Mouse (Mus musculus) lung, postnatal 0 days (tissue): Measurements from ENCODE around the gene Arid5b. TPM values are rescaled to one million over a fixed set of nuclear protein-coding genes. Genes with fewer than 3 reads are reported as not detected.

ENCODE experiments used
- ATAC-seq: fragments of 200-750 bp; cut with Nextera tagmentation; 2 replicates; pipeline ENCODE4 v1.8.0; 2017; ENCODE audit warnings: moderate library complexity
- DNase-seq: peaks from one replicate; pipeline ENCODE4 v3.0.0-alpha.2; 2016; ENCODE audit warnings: low spot score
- H3K27ac ChIP-seq: fragments of 300-500 bp; sonication (generic); 2 replicates; pipeline ENCODE4 v1.5.1; 2014; ENCODE audit warnings: antibody characterized with exemption, mild to moderate bottlenecking, low read length, mixed read lengths
- H3K27me3 ChIP-seq: fragments of 300-500 bp; sonication (generic); replicated peaks from 2 replicates; pipeline ENCODE4 v1.6.1; 2014; ENCODE audit warnings: low read length, mixed read lengths; ENCODE audit not compliant: insufficient read depth
- H3K36me3 ChIP-seq: fragments of 300-500 bp; sonication (generic); 2 replicates; pipeline ENCODE4 v1.6.1; 2014; ENCODE audit warnings: low read length, mixed read lengths; ENCODE audit not compliant: insufficient read depth
- H3K4me1 ChIP-seq: fragments of 300-500 bp; sonication (generic); 2 replicates; pipeline ENCODE4 v1.6.1; 2014; ENCODE audit warnings: antibody characterized with exemption, low read depth, low read length, mixed read lengths; ENCODE audit not compliant: insufficient read depth
- H3K4me2 ChIP-seq: fragments of 300-500 bp; sonication (generic); replicated peaks from 2 replicates; pipeline ENCODE4 v1.6.1; 2014; ENCODE audit warnings: low read depth, mild to moderate bottlenecking, low read length, moderate library complexity, mixed read lengths
- H3K4me3 ChIP-seq: fragments of 300-500 bp; sonication (generic); 2 replicates; pipeline ENCODE4 v1.5.1; 2014; ENCODE audit warnings: low read depth, low read length
- H3K9ac ChIP-seq: fragments of 300-500 bp; sonication (generic); replicated peaks from 2 replicates; pipeline ENCODE4 v1.6.1; 2014; ENCODE audit warnings: low read depth, mild to moderate bottlenecking
- H3K9me3 ChIP-seq: fragments of 300-500 bp; sonication (generic); 2 replicates; pipeline ENCODE4 v1.6.1; 2016; ENCODE audit warnings: low read length, mixed read lengths
- CTCF ChIP-seq: IDR thresholded peaks from 2 replicates; pipeline ENCODE4 v1.5.1; 2016; ENCODE audit warnings: antibody characterized with exemption, mild to moderate bottlenecking
- EP300 ChIP-seq: IDR thresholded peaks from 2 replicates; pipeline ENCODE4 v1.6.1; 2016; ENCODE audit warnings: antibody characterized with exemption, mild to moderate bottlenecking, control low read depth
- WGBS: fragments of 180-500 bp; shearing (Covaris S2); extraction: QIAGEN DNeasy Blood & Tissue Kit; methylation state at CpG from one replicate; pipeline ENCODE4 v1.1.7; 2014; 5-methylcytosine and 5-hydroxymethylcytosine counted together
- polyA plus RNA-seq: library from polyadenylated mRNA; unstranded; fragments of >200 nt; fragmentation: Nextera tagmentation; extraction: Ambion mirVana; gene quantifications from 2 replicates; pipeline ENCODE4 v1.2.1, GENCODE M21; 2015

Gene Arid5b
- polyA plus RNA-seq, 1 experiment from 2014 or later, result 42.8 TPM

DNA sequence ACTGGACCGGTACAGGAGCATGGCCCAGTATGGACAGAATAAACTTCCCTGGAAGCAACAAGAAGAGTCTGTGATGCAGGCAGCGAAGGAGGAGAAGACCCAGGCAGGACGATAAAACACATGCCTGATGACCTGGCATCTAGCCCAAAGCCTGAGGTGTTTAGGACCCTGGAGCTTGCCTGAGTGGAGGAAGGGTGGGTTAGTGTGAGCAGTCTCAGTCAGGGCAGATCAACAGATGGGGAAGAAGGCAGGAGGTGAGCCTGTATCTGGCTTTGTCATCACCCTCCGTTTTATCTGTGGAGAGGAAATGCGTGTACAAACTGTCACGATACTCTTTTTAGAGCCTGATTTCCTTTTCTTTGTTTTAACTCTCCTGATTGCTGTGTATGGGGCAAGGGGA lies 196.8 kb downstream of the Arid5b start:
- H3K4me1 ChIP-seq, result no peaks in the 10 kb centered on the region; the same call in 1 of the 2 replicates
- no peaks in the 10 kb centered on the region for H3K36me3 ChIP-seq
- ATAC-seq (peak; percentile 44; the same call in 1 of the 2 replicates), DNase-seq (no peak)
- no peak overlapping the region for H3K9ac ChIP-seq
- TF ChIP-seq CTCF (no peak), EP300 (0 out of 2 replicates have a peak, but pooled peaks have one; percentile 21)
- no peak overlapping the region for H3K4me3 ChIP-seq
- no peaks in the 10 kb centered on the region for H3K27me3 ChIP-seq
- no peak overlapping the region for H3K4me2 ChIP-seq
- H3K27ac ChIP-seq, result no peak overlapping the region
- WGBS, result 47% methylated on average over 6 of the region's 6 CpGs
- no peaks in the 10 kb centered on the region for H3K9me3 ChIP-seq

DNA sequence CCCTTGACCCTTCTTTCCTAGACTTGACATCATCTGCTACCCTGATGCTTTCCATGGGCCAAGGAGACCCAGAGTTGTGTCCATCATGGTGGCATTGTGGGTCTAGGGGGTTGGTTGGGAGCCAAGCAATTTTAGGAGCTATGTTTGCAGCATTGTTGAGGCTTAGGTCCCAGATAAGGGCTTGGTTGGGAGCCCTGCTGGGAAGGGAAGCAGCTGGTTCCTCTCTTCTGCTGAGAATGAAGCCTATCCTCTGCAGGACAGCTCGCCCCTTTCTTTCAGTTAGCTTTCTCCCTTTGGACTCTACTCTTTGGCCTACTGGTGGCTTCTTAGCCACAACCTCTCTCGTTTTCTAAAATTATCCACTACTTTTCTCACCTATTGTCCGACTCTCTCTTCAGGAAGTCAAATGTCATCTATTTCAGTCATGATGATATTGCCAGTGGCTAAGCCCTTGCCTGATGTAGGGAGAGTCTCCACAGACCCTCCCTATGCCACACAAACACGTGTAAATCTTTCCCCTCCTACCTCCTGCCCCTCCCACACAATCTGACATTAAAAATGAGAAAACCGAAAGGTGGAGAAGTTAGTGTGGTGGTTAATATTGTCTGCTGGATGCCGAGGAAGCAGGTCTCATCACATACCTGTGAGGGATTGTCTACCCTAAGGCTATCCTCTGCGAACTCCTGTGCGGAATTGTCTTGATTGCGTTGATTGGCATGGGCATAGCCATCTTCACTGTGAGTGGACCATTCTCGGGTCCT lies 198.4 kb downstream of the Arid5b start:
- WGBS, result 76% methylated on average over 10 of the region's 10 CpGs
- DNase-seq (no peak), ATAC-seq (no peak)
- no peak overlapping the region for H3K27ac ChIP-seq
- no peaks in the 10 kb centered on the region for H3K9me3 ChIP-seq
- H3K4me2 ChIP-seq, result no peak overlapping the region
- H3K9ac ChIP-seq, result no peak overlapping the region
- TF ChIP-seq CTCF (no peak), EP300 (no peak)
- H3K36me3 ChIP-seq, result no peaks in the 10 kb centered on the region
- no peaks in the 10 kb centered on the region for H3K27me3 ChIP-seq
- H3K4me1 ChIP-seq, result no peaks in the 10 kb centered on the region; the same call in 1 of the 2 replicates
- H3K4me3 ChIP-seq, result no peak overlapping the region

DNA sequence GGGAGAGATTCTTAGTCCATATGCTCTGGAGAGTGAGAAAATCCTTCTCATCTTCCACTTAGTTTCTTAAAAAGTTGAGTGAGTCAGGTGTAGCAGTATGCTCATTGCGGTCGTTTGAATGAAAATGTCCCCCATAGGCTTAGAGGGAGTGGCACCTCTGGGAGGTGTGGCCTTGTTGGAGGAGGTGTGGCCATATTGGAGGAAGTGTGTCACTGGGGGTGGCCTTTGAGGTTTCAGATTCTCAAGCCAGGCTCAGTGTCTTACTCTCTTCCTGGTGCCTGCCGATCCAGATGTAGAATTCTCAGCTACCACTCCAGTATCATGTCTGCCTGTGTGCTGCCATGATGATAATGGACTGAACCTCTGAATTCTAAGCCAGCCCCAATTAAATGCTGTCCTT lies 199.8 kb downstream of the Arid5b start:
- H3K4me2 ChIP-seq, result no peak overlapping the region
- ATAC-seq, result no peak
- WGBS, result 95% methylated on average over 3 of the region's 3 CpGs
- H3K4me1 ChIP-seq, result no peaks in the 10 kb centered on the region; the same call in 1 of the 2 replicates
- H3K36me3 ChIP-seq, result no peaks in the 10 kb centered on the region
- no peak for DNase-seq
- no peaks in the 10 kb centered on the region for H3K9me3 ChIP-seq
- no peak overlapping the region for H3K4me3 ChIP-seq
- H3K27me3 ChIP-seq, result no peaks in the 10 kb centered on the region
- no peak overlapping the region for H3K27ac ChIP-seq
- no peak overlapping the region for H3K9ac ChIP-seq
- TF ChIP-seq CTCF (no peak), EP300 (no peak)

- Histone ChIP-seq H3K27ac (no peak overlapping the region), H3K4me1 (no peaks in the 10 kb centered on the region; the same call in 1 of the 2 replicates), H3K9ac (no peak overlapping the region), H3K27me3 (no peaks in the 10 kb centered on the region), H3K4me2 (no peak overlapping the region), H3K4me3 (no peak overlapping the region), H3K9me3 (no peaks in the 10 kb centered on the region), H3K36me3 (no peaks in the 10 kb centered on the region)
- WGBS, result 81% methylated on average over 5 of the region's 5 CpGs
- TF ChIP-seq EP300 (no peak), CTCF (0 out of 2 replicates have a peak, but pooled peaks have one; percentile 3)
- DNase-seq (no peak), ATAC-seq (no peak)
These were observed 203.4 kb downstream of the Arid5b start for GRCm38 (mm10) chr10:68075181-68075580.

GRCm38 (mm10) chr10:68074291-68074690 lies 204.2 kb downstream of the Arid5b start:
- ATAC-seq (no peak), DNase-seq (no peak)
- H3K9ac ChIP-seq, result no peak overlapping the region
- H3K4me2 ChIP-seq, result no peak overlapping the region
- 91% methylated on average over 12 of the region's 12 CpGs for WGBS
- no peaks in the 10 kb centered on the region for H3K36me3 ChIP-seq
- H3K27ac ChIP-seq, result no peak overlapping the region
- no peak overlapping the region for H3K4me3 ChIP-seq
- no peaks in the 10 kb centered on the region for H3K4me1 ChIP-seq
- no peak for TF ChIP-seq CTCF
- TF ChIP-seq EP300, result no peak
- no peaks in the 10 kb centered on the region for H3K27me3 ChIP-seq
- no peaks in the 10 kb centered on the region for H3K9me3 ChIP-seq

DNA sequence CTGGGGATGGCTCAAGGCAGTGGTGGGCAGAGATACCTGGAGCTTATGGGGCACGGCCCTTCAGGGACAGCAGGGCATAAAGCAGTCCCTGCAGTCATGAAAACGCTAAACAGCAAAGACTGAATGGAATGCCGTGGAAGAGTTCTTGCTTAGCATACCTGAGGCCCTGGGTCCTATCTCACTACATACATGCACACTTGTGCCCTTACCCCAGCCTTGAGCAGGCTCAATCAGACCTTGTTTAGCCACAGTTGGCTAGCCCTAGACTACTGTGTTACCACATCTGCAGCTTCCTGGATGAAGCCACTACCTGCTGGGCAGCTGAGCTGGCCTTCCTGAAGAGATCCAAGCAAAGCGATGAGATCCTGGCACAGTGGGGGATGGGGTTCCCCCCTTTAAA lies 205.9 kb downstream of the Arid5b start:
- ATAC-seq (no peak), DNase-seq (no peak)
- no peaks in the 10 kb centered on the region for H3K4me1 ChIP-seq
- WGBS, result 87% methylated on average over 4 of the region's 4 CpGs
- H3K9me3 ChIP-seq, result no peaks in the 10 kb centered on the region
- no peak overlapping the region for H3K27ac ChIP-seq
- no peak overlapping the region for H3K9ac ChIP-seq
- TF ChIP-seq CTCF (no peak), EP300 (no peak)
- H3K36me3 ChIP-seq, result no peaks in the 10 kb centered on the region
- H3K4me2 ChIP-seq, result no peak overlapping the region
- H3K4me3 ChIP-seq, result no peak overlapping the region
- no peaks in the 10 kb centered on the region for H3K27me3 ChIP-seq
